Mouse (Mus musculus) ovary, adult 2 months (tissue): ENCODE measurements around the gene Esyt1. TPM values are rescaled to one million over a fixed set of nuclear protein-coding genes. Genes with fewer than 3 reads are reported as not detected.

Experiments used
- polyA plus RNA-seq: library from polyadenylated mRNA; depleted of rRNA; stranded (reverse); fragments of >200 nt; gene quantifications from 2 replicates; pipeline ENCODE4 v1.2.3, GENCODE M21; 2012; rRNA removed

Esyt1 gene
- polyA plus RNA-seq: 72.6 and 73.1 TPM in 2 replicates

DNA sequence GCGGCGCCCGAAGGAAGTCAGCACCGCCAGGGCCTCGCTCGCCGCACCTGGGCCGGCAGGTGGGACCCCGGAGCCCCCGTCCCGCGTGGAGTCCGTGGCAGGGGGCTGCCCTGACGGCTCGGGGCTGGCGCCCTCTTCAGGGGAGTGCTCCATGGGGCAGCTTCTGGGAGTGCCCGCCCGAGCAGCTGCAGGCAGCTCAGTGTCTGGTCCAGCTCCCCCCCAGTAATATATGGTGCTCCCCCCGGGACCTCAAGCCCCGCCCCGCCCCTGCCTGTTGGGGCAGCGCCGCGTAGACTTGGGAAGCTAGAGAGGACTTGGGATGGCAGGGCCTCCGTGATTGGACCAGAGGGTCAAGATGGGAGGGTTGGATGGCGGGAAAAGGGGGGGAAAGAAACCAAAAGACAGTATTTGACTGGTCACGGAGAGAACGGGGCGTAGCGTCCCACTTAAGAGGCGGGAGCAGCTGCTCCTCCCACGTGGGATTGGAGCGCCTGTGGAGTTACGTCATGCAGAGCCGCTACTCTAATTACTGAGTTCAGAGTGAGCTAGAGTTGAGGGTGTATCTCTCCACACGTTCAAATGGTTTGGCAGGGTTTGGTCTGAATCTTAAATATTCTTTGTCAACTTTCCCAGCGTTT, at the start of gene Esyt1:
Esyt1 (minus strand) TSS at position 201 of the 638 bp plus-strand sequence.

DNA sequence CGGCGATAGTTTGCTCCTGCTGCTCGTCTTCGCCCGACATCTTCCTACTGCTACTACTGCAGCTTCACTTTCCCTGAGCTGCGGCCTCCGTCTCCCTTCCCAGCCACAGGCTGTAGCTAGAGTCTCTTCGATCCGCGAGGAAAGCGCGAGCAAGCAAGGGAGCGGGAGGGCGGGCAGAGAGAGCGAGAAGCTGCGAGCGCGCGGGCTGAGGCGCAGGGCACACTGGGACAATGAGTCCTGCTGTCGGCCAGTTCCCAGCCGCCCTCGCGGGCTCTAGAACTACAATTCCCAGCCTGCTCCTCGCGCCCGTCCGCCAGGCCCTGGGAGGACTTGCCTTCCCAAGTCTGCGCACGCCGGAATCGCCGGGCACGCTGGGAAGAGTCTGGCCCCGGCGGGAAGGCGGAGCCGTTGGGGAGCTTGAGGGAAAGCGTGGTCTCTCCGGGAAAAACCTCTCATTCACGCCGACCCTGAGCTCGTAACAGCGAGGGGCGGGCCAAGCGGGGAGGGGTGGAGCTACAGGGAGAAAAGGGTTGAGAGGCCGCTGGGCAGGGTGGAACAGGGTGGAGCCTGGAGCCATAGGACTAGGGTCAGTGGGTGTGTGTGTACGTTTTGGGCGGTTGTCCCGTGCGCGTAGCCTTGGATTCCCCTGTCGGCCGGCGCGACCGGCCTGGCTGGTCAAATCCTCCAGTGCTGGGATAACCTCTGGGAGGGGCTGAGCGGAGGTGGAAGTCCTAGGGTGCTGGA, 40.3 kb upstream of the Esyt1 start, which contains the start of gene Pa2g4:
Pa2g4 (minus strand) TSS at position 200 of the 744 bp plus-strand sequence.

DNA sequence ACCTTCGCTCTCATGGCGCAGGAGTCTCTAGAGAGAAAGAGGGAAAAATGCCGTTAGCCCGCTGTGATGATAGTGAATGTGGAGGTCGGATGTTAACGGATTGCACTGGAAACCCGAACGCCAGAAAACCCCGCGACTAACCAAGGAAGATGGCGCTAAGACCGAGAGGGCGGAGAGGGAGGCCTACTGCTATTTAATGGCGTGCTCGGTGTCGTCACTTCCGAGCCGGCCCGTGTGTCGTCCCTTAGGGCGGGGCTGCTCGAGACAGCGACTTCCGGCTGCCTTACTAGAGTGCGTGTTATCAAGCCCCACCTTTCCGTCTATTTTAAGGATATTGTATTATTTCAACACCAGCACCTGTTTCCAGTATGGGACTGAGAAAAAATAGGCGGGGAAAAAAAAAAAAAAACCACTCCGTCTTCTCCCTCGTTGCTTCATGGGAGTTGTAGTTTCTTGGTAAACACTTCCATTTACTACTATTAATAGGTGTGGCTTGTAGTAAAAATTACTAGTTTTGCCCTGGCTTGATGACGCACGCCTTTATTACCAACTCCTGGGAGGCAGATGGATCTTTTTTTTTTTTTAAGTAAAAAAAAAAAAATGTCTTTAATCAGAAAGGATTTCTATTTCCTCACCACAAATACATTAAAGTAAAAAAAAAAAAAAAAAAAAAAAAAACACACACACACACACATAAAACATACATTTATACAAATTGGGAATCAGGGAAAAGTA, 23.4 kb upstream of the Esyt1 start, which contains the start of gene Rpl41:
Rpl41 (minus strand) TSS at position 359 of the 735 bp plus-strand sequence.

DNA sequence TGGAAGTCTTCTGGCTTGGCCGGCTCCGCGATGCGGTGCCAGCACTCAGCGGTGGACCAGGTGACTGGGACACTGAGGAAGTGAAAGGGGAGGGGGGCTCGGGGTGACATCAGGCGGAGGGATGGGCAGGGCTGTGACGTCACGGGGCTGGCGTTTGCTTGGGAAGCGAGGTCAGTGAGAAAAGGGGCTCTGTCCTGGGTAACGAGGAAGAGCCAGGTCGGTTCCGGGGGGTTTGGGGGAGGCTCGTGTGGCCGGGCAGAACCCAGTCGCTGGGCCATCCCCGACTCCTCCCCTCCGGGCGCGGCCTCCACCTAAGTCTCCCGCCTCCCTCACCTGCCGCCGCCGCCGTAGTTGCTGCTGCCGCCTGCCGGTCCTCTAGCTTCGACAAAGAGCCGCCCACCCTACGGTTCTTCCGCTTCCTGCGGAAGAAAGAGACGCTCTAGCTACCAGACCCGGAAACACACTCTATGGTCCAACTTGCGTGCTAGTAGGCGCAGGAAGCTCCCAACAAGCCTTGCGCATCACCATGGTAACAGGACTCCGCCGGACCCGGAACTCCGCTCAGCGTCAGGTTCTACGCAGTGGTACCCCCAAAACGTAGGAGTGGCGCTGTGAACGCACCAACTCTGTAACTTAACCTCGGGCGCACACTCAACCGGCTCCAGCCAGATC, 21.8 kb upstream of the Esyt1 start, which contains the start of gene Zc3h10:
Zc3h10 (minus strand) TSS at position 414 of the 672 bp plus-strand sequence.

DNA sequence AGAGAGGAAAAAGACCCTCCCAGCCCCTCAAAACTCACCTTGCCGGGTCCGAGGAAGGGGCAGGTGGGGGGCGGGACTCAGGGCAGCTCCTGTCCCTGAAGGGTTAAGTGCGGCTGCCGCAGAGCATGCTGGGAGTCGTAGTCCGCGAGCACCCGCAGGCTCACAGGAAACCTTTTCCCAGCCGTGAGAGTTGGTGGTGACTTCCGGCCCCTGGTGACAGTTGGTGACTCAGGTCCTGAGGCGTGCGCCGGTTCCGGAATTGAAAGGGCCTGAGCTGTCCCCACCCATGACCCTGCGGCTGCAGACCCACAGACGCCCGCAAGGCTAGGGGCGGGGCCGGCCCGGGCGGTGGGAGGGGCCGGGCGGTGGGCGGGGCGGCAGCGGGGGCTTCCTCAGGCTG, 27.1 kb downstream of the Esyt1 start, which contains the start of gene Myl6b:
Myl6b (minus strand) TSS at position 96 of the 400 bp plus-strand sequence.

DNA sequence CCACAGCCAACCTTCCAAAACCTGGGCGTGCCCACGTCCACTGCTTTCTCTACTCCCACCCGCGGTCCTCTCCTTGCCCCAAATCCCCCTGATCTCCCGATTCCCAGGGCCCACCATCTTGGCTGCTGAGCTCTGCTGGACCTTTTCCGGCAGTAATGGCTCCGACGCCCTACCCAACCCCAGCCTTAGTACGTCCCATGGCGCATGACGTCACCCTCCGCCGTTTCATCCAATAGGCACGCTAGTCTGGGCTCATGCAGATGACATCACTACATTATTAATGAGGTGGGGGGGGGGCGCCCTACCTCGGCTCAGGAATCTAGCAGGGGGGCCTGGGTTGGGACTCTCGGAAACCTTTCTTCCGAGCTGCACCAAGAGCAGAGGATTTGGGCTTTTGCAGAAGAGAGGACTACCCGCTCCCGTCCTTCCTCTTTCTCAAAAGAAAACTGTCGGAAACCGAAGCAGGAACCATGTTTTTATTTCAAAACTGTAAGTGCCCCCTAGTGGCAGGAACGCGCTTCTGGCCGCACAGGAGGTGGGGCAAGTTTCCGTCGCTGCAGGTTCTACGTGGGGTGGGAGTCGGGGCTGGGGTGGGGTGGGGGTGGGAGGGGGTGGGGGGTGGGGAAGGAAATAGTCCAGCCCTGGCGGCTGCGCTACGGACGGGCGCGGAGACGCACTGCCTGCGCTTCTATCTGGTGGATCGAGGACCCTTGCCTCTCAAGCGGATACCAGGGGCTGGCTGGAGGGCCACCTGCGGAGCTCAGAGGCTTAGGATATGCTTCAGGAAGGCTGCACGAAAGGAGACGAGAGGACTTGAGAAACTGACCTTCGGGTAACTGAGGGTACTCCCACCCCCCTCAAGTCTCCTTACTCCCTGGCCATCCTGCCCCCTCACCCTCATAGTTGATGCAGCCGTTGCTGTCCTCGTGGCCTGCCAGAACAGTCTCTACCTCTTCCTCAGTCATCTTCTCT, 31.7 kb downstream of the Esyt1 start, which contains the start of gene Myl6:
Myl6 (minus strand) TSS at position 451 of the 972 bp plus-strand sequence.

Other genes starting within 250 kb of the Esyt1 start
- 0.29 and 0.61 TPM in 2 replicates for gene Il23a, start 227.1 kb downstream of the Esyt1 start, polyA plus RNA-seq
- gene Pan2, start 222.5 kb downstream of the Esyt1 start, polyA plus RNA-seq: 24.5 and 31.2 TPM in 2 replicates
- gene Cnpy2, start 203.4 kb downstream of the Esyt1 start, polyA plus RNA-seq: 72.8 and 101 TPM in 2 replicates
- gene Cs, start 188.1 kb downstream of the Esyt1 start, polyA plus RNA-seq: 177 and 181 TPM in 2 replicates
- 138 and 189 TPM in 2 replicates for gene Coq10a, start 156.9 kb downstream of the Esyt1 start, polyA plus RNA-seq
- gene Ankrd52, start 148.8 kb downstream of the Esyt1 start, polyA plus RNA-seq: 54.4 and 59.6 TPM in 2 replicates
- gene Slc39a5, start 124.6 kb downstream of the Esyt1 start, polyA plus RNA-seq: 0.21 and 0.40 TPM in 2 replicates
- gene Nabp2, start 114.4 kb downstream of the Esyt1 start, polyA plus RNA-seq: 19.7 and 26.6 TPM in 2 replicates
- gene Rnf41, start 114.2 kb downstream of the Esyt1 start, polyA plus RNA-seq: 50.0 and 57.7 TPM in 2 replicates
- 130 and 148 TPM in 2 replicates for gene Smarcc2, start 66.6 kb downstream of the Esyt1 start, polyA plus RNA-seq
- 1,000 and 1,018 TPM in 2 replicates for gene Myl6, start 31.7 kb downstream of the Esyt1 start, polyA plus RNA-seq
- gene Myl6b, start 27.2 kb downstream of the Esyt1 start, polyA plus RNA-seq: 4.9 and 5.2 TPM in 2 replicates
- 18.0 and 21.1 TPM in 2 replicates for gene Zc3h10, start 21.9 kb upstream of the Esyt1 start, polyA plus RNA-seq
- gene Rpl41, start 23.4 kb upstream of the Esyt1 start, polyA plus RNA-seq: 2,417 and 2,489 TPM in 2 replicates
- 14.1 and 17.1 TPM in 2 replicates for gene Pa2g4, start 40.1 kb upstream of the Esyt1 start, polyA plus RNA-seq
- gene Erbb3, start 63.8 kb upstream of the Esyt1 start, polyA plus RNA-seq: 6.8 and 6.9 TPM in 2 replicates
- gene Rps26, start 100.9 kb upstream of the Esyt1 start, polyA plus RNA-seq: 1,277 and 1,434 TPM in 2 replicates
- gene Ikzf4, start 120.1 kb upstream of the Esyt1 start, polyA plus RNA-seq: 2.2 and 3.8 TPM in 2 replicates
- 6.7 and 11.9 TPM in 2 replicates for gene Suox, start 148.2 kb upstream of the Esyt1 start, polyA plus RNA-seq
- gene Rab5b, start 170.4 kb upstream of the Esyt1 start, polyA plus RNA-seq: 68.7 and 73.1 TPM in 2 replicates
- gene Pmel, start 178.3 kb upstream of the Esyt1 start, polyA plus RNA-seq: 1.5 and 1.9 TPM in 2 replicates
- gene Cdk2, start 179.2 kb upstream of the Esyt1 start, polyA plus RNA-seq: 17.5 and 21.4 TPM in 2 replicates
- gene Dgka, start 219.0 kb upstream of the Esyt1 start, polyA plus RNA-seq: 14.3 and 18.2 TPM in 2 replicates
- 20.8 and 23.0 TPM in 2 replicates for gene Pym1, start 222.0 kb upstream of the Esyt1 start, polyA plus RNA-seq